Mouse (Mus musculus): ENCODE measurements around the gene Dgkz.

The Dgkz gene

GRCm38 (mm10) chr2:91959544-91960410 lies 15.9 kb downstream of the Dgkz start:
- DNase-seq: no peak

DNA sequence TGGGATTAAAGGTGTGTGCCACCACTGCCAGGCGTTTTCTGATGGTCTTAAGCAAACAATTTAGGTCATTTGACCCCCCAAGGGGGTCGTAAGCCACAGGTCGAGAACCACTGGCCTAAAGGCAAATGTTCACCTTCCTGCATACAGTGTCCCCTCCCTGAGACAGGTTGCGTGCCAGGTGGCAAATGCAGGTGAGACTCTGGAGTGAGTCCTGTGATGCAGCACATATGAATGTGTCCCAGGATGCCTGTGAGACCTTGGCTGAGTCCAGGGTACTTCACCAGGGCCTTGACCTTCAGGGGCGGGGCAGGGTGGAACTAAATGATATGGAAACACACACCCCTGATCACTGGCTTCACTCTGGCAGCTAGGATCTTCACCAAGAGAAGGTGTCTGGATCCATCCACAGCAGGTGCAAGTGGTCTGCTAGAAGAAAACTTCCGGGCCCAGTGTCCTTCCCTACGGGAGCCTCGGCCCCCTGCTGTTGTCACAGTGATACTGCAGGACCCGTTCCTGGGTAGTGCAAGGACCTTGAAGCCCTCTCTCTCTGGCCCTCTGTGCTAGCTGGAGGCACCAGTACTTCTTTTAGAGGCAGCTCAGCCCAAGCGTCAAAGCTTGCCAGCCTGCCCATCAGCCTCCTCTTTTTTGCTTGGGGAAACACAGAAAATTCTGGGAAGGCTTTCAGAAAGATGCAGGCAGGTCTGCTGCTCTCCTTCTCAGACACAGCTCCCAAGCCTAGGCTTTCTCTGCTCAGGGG lies 16.8 kb downstream of the Dgkz start:
- DNase-seq: peak; percentile 77

- no peak for DNase-seq
Measured at GRCm38 (mm10) chr2:91958049-91958448, 17.6 kb downstream of the Dgkz start.

DNA sequence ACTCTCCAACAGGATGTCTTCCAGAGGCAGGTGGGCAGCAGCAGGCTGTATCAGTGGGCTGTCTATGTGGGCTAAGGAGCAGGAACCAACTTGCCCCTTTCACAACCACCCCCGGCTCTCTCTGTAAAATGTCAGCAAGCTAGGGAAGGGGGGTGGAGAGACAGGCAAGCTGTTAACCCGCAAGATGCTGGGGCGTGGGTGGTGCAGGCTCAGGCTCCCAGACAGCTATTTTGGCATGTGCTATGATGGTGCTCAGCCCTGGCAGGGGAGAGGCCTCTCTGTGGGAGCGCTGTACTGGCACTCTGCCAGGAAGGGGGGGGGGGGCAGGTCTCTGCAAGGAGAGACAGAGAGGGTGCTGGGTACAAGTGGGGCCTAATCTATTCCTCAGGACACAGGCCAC lies 18.6 kb downstream of the Dgkz start:
- DNase-seq: no peak

DNA sequence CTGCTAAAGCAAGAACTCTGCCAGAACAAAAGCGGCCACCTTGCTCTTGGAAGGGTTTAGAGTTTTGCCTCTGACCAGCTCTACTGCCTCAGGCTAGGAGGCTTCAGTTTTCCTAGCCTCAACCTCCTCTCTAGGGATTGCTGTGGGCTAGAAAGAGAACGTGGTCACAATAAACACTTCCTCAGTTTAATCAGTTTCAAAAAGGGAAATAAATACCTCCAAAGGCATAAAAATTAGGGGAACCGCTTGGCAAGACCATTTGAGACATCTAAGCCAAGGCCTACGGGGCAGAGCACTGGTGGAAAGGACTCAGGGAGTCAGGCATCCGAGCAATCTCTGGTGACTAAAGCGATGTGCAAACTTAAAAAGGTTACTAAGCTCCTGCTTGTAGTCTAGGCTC lies 19.8 kb downstream of the Dgkz start:
- no peak for DNase-seq

GRCm38 (mm10) chr2:91955121-91955591 lies 20.5 kb downstream of the Dgkz start:
- DNase-seq: no peak

- no peak for DNase-seq
Measured at GRCm38 (mm10) chr2:91953825-91954224, 21.8 kb downstream of the Dgkz start.

DNA sequence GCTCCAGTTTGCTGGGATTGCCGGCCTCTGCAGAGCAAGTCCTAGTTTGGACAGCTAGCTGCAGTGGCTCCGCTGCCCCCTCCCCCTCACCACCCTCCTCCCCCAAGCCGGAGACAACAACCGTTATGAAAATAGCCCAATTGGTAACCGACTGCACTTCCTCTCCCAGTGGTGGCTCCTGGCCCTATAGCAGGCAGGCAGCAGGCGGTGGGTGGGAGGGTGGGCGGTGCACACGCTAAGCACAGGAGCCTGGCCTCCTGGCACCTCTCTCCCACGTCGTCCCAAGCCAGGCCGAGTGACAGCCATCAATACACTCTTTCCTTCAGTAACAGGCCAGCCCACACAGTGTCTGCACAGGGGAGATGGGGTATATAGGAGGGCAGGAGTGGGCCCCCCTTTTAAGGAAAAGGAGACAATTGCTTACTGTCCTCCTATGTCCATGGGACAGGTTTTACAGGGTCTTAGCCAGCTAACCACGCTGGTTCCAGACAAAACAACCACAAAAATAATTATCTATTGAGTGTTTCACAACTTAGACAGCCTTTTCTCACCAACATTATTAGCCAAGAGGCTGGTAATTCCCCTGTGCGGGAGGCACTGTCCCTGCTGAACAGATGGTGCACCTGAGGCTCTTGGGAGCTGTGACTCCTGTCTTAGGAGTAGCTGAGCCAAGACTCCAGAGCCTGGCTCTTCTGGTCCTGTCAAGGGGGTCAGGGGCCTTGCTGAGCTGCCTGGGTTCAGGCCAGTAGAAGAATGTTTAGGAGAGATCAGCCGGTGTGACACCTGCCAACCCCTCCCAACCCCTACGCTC lies 25.2 kb downstream of the Dgkz start:
- DNase-seq: peak; percentile 66

- no peak for DNase-seq
Measured at GRCm38 (mm10) chr2:91949411-91950274, 26.0 kb downstream of the Dgkz start.

- DNase-seq: no peak
Measured at GRCm38 (mm10) chr2:91948792-91949241, 26.8 kb downstream of the Dgkz start.

DNA sequence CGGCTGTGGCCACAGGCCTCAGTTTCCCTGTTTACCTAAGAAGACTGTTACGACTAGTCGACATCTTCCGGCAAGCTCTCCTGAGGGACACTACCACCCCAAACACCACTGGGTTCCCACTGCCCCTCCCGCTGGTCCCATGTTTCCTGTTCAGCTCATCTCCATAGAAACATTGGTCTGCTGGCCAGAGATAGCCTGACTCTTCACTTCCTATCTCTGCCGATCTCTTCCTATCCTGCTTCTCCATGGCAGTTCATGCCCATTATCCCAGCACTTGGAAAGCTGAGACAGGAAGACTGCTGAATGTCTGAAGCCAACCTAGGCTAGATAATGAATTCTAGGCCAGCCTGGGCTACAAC lies 27.5 kb downstream of the Dgkz start:
- no peak for DNase-seq

GRCm38 (mm10) chr2:91947397-91948150 lies 28.1 kb downstream of the Dgkz start:
- DNase-seq: no peak

GRCm38 (mm10) chr2:91946836-91947235 lies 28.8 kb downstream of the Dgkz start:
- no peak for DNase-seq

GRCm38 (mm10) chr2:91945483-91945882 lies 30.2 kb downstream of the Dgkz start, which contains the start of gene Gm9821:
Gene Gm9821, plus strand, starts transcription at chr2:91945703.
- no peak for DNase-seq

- peak; percentile 81 for DNase-seq
Measured at GRCm38 (mm10) chr2:91944170-91944950, 31.3 kb downstream of the Dgkz start.

DNA sequence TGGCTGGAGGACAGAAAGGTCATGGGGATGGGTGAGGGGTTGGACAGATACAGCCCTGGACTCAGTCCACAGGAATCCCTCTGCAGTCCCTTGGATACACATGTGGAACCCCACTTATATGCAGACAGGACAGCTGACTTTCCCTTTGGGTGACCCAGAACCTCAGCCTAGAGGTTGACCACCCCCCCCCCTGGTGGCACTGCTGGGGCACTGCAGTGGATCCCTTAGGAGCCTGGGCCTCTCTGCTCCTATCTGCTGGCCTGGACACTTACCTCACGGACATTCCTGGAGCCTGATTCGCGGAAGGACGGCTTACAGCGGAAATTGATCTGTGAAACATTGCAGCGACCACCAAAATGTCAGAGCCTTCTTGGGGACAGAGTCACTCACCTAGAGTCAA lies 33.3 kb downstream of the Dgkz start:
- no peak for DNase-seq

GRCm38 (mm10) chr2:91939303-91939935 lies 36.2 kb downstream of the Dgkz start:
- DNase-seq: no peak

- DNase-seq: no peak
Measured at GRCm38 (mm10) chr2:91936154-91936553, 39.5 kb downstream of the Dgkz start.

DNA sequence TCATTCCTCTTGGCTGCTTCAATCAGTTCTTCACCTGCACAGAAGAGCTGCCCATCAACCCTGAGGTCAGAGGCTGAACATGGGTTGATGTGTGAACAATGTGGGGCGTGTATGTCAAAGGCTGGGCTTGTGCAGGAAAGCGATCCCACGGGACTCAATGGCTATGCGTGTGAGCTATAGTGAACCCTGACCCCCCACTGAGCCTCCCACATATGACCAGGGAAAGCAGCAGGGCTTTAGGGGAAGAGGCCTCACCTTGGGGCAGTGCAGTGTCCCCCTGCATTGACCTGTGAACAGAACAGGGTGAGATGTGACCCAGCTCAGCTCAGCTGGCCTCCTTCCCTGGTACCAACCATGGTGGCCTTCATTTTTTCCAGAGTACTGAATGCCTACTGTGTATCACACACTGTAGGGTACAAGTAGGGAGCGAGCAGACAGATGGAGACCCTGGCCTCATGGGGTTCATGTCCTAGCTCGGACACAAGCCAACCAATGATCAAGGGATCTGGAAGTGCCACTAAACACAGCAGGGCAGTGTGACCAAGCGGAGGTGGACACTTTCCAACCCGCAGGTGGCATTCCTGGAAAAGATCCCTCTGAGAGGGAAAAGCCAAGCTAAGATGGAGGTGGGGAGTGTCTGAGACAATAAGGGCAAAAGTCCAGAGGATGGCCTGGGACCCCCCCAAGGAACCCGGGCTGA lies 40.7 kb downstream of the Dgkz start:
- no peak for DNase-seq
